Mouse (Mus musculus): ENCODE measurements around the gene Cd300ld4.
"Not testable (repeated sequence)": the region's sequence is repeated elsewhere in the genome, so short reads cannot be mapped to it uniquely, and the experiment has no call there.

The Cd300ld4 gene
- long read RNA-seq, experiment 1 = 0 reads
- long read RNA-seq, experiment 2 = 0 reads

- intact Hi-C loops (cut with DNase I) = not testable (repeated sequence)
Measured at GRCm38 (mm10) chr11:115026912-115027311, at the start of gene Cd300ld4. Gene Cd300ld4 (minus strand): TSS chr11:115027012.

GRCm38 (mm10) chr11:115075859-115076258, 49.0 kb upstream of the Cd300ld4 start:
- intact Hi-C loops (cut with DNase I) = no loop called here

- intact Hi-C loops (cut with DNase I) = no loop called here
Measured at GRCm38 (mm10) chr11:115075407-115075806, 48.6 kb upstream of the Cd300ld4 start.

GRCm38 (mm10) chr11:115073002-115073401, 46.2 kb upstream of the Cd300ld4 start:
- intact Hi-C loops (cut with DNase I) = no loop called here

GRCm38 (mm10) chr11:115071631-115072294, 45.0 kb upstream of the Cd300ld4 start:
- intact Hi-C loops (cut with DNase I) = no loop called here

- intact Hi-C loops (cut with DNase I) = no loop called here
Measured at GRCm38 (mm10) chr11:115071015-115071551, 44.3 kb upstream of the Cd300ld4 start.

- intact Hi-C loops (cut with DNase I) = no loop called here
Measured at GRCm38 (mm10) chr11:115066768-115067167, 40.0 kb upstream of the Cd300ld4 start.

GRCm38 (mm10) chr11:115062077-115062476, 35.3 kb upstream of the Cd300ld4 start, which contains the start of gene Cd300e:
Gene Cd300e (minus strand): TSS chr11:115062177.
- intact Hi-C loops (cut with DNase I) = no loop called here

GRCm38 (mm10) chr11:115059797-115060196, 33.0 kb upstream of the Cd300ld4 start:
- intact Hi-C loops (cut with DNase I) = no loop called here

GRCm38 (mm10) chr11:115058701-115059100, 31.9 kb upstream of the Cd300ld4 start:
- intact Hi-C loops (cut with DNase I) = no loop called here

- intact Hi-C loops (cut with DNase I) = no loop called here
Measured at GRCm38 (mm10) chr11:115054537-115054936, 27.7 kb upstream of the Cd300ld4 start.

GRCm38 (mm10) chr11:115052991-115053390, 26.2 kb upstream of the Cd300ld4 start:
- intact Hi-C loops (cut with DNase I) = no loop called here

GRCm38 (mm10) chr11:115052206-115052605, 25.4 kb upstream of the Cd300ld4 start:
- intact Hi-C loops (cut with DNase I) = no loop called here

GRCm38 (mm10) chr11:115049282-115049895, 22.6 kb upstream of the Cd300ld4 start:
- intact Hi-C loops (cut with DNase I) = no loop called here

GRCm38 (mm10) chr11:115048259-115048658, 21.4 kb upstream of the Cd300ld4 start, which contains the start of gene Cd300ld3:
Gene Cd300ld3 (minus strand): TSS chr11:115048409.
- intact Hi-C loops (cut with DNase I) = no loop called here

GRCm38 (mm10) chr11:115037669-115038068, 10.9 kb upstream of the Cd300ld4 start, which contains the start of gene Cd300ld5:
Gene Cd300ld5 (minus strand): TSS chr11:115037769.
- intact Hi-C loops (cut with DNase I) = not testable (repeated sequence)

GRCm38 (mm10) chr11:115016093-115016492, 10.7 kb downstream of the Cd300ld4 start, which contains the start of gene Cd300ld2:
Gene Cd300ld2 (minus strand): TSS chr11:115016193.
- intact Hi-C loops (cut with DNase I) = not testable (repeated sequence)

- intact Hi-C loops (cut with DNase I) = no loop called here
Measured at GRCm38 (mm10) chr11:115004070-115004469, 22.7 kb downstream of the Cd300ld4 start.

- intact Hi-C loops (cut with DNase I) = no loop called here
Measured at GRCm38 (mm10) chr11:115001474-115002040, 25.3 kb downstream of the Cd300ld4 start, which contains the start of gene Cd300c2. Gene Cd300c2 (minus strand): TSS chr11:115001880.

- intact Hi-C loops (cut with DNase I) = no loop called here
Measured at GRCm38 (mm10) chr11:114989793-114990192, 37.0 kb downstream of the Cd300ld4 start, which contains the start of gene Cd300ld. Gene Cd300ld (minus strand): TSS chr11:114989922.

GRCm38 (mm10) chr11:114981866-114982265, 44.9 kb downstream of the Cd300ld4 start:
- intact Hi-C loops (cut with DNase I) = no loop called here

GRCm38 (mm10) chr11:114972726-114973125, 54.1 kb downstream of the Cd300ld4 start:
- intact Hi-C loops (cut with DNase I) = no loop called here
